Mouse (Mus musculus): ENCODE results near the gene Fdxr. TPM values are rescaled to one million over a fixed set of nuclear protein-coding genes. Genes with fewer than 3 reads are reported as not detected.

Gene Fdxr
- polyA plus RNA-seq, 1 experiment from 2014 or later: 11.5 TPM

DNA sequence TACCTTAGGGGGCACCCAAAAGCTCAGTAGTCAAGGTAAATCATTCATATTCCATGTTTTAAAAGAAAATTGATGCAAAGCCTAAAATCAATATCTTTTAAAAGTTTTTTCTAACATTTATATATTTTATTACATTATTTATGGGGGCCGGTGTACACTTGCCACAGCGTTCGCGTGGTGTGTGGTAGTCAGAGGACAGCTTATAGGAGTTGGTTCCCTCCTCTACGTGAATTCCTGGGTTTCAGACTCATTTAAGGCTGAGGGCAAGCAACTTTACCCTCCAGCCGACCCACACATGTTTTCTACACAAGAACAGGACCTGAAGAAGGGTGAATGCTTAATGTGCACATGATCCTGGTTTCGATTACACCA, 740 bp upstream of the Fdxr start:
- H3K4me2 ChIP-seq (replicated peaks; ENCODE audit: low read depth, low read length): peak overlapping the region; percentile 69
- no peaks in the 10 kb centered on the region for H3K36me3 ChIP-seq (ENCODE audit: control insufficient read depth, insufficient read depth, low read length)
- peak overlapping the region; percentile 50 for H3K4me3 ChIP-seq (ENCODE audit: low read depth, low read length)
- H3K27ac ChIP-seq (ENCODE audit: low read length): peak overlapping the region; percentile 80
- H3K9me3 ChIP-seq (ENCODE audit: control insufficient read depth, low read depth, low read length): no peaks in the 10 kb centered on the region
- ATAC-seq (ENCODE audit: insufficient number of reproducible peaks, insufficient read depth, low FRiP score, low read depth): no peak
- peak overlapping the region; percentile 38; the same call in 1 of the 2 replicates for H3K9ac ChIP-seq (replicated peaks; ENCODE audit: low read depth, low read length)
- no peaks in the 10 kb centered on the region for H3K27me3 ChIP-seq (ENCODE audit: control insufficient read depth, insufficient read depth, low read length)
- 21% methylated on average over 7 of the region's 7 CpGs for WGBS
- H3K4me1 ChIP-seq (ENCODE audit: control insufficient read depth, insufficient read depth, low read length): peaks cover 7% of the 10 kb centered on the region; the same call in 1 of the 2 replicates

DNA sequence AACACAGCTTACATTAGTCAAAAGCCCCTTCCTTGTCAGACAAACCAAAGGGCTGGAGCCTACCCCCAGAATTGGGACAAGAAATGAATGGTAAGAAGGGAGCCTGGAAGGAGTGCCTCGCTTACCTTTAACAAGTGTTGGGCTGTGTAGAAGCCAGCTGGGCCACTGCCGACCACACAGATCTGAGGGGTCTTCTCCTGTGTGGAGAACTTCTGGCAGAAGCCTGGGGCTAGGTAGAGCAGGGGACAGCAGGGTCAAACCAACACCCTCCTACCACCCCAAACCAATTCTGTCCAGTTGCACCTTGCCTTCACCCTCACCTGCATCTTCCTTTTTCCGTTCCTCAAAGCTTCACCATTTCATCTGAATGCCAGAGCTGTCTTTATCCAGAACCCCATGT, 896 bp downstream of the Fdxr start:
- no peak for ATAC-seq (ENCODE audit: insufficient number of reproducible peaks, insufficient read depth, low FRiP score, low read depth)
- H3K9ac ChIP-seq (replicated peaks; ENCODE audit: low read depth, low read length): peak overlapping the region; percentile 34; the same call in 1 of the 2 replicates
- peaks cover 7% of the 10 kb centered on the region; the same call in 1 of the 2 replicates for H3K4me1 ChIP-seq (ENCODE audit: control insufficient read depth, insufficient read depth, low read length)
- no peaks in the 10 kb centered on the region for H3K36me3 ChIP-seq (ENCODE audit: control insufficient read depth, insufficient read depth, low read length)
- H3K27ac ChIP-seq (ENCODE audit: low read length): no peak overlapping the region
- H3K4me3 ChIP-seq (ENCODE audit: low read depth, low read length): peak overlapping the region; percentile 50
- no peaks in the 10 kb centered on the region for H3K9me3 ChIP-seq (ENCODE audit: control insufficient read depth, low read depth, low read length)
- peak overlapping the region; percentile 81 for H3K4me2 ChIP-seq (replicated peaks; ENCODE audit: low read depth, low read length)
- no peaks in the 10 kb centered on the region for H3K27me3 ChIP-seq (ENCODE audit: control insufficient read depth, insufficient read depth, low read length)
- WGBS: 54% methylated on average over 3 of the region's 3 CpGs

DNA sequence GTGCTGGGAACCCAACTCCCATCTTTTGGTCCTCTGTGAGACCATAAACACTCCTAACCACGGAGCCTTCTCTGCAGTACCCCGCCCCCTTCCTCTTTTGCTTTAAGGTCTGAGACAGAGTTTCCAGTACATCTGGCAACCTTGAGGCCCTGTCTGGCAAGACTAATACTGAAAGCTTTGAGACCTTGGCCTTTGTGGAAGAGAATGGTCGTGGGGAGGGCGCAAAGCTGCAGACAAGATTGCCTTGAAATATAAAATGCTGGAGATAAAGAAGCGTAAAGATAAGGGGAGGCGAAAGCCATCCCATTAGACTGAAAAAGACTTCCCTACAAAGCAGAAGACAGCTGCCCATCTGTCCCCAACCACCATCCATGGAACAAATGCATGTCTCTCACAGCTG, 1.3 kb downstream of the Fdxr start:
- H3K4me3 ChIP-seq (ENCODE audit: low read depth, low read length): no peak overlapping the region
- H3K27me3 ChIP-seq (ENCODE audit: control insufficient read depth, insufficient read depth, low read length): no peaks in the 10 kb centered on the region
- 80% methylated on average over 6 of the region's 6 CpGs for WGBS
- no peak overlapping the region for H3K9ac ChIP-seq (replicated peaks; ENCODE audit: low read depth, low read length)
- no peaks in the 10 kb centered on the region for H3K9me3 ChIP-seq (ENCODE audit: control insufficient read depth, low read depth, low read length)
- no peak for ATAC-seq (ENCODE audit: insufficient number of reproducible peaks, insufficient read depth, low FRiP score, low read depth)
- H3K36me3 ChIP-seq (ENCODE audit: control insufficient read depth, insufficient read depth, low read length): no peaks in the 10 kb centered on the region
- H3K27ac ChIP-seq (ENCODE audit: low read length): no peak overlapping the region
- H3K4me2 ChIP-seq (replicated peaks; ENCODE audit: low read depth, low read length): no peak overlapping the region
- peaks cover 7% of the 10 kb centered on the region; the same call in 1 of the 2 replicates for H3K4me1 ChIP-seq (ENCODE audit: control insufficient read depth, insufficient read depth, low read length)

DNA sequence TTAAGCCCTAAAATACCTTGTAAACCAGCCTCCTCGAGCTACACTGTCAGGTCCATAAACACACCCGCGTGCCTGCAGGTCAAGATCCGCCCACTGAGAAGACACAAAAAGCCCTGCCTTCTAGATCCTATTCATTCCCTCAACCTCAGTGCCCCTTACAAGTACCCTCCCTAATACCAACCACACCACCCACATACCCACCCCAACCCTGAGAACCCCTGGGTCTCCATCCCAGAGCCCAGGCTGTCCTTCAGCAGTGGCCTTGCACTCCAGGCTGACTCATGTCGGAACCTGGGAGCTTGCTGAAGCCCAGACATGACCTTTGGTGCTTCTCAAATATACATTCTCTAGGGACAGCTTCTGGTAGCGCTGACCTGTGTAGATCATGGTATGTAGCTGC, 2.1 kb downstream of the Fdxr start:
- no peaks in the 10 kb centered on the region for H3K27me3 ChIP-seq (ENCODE audit: control insufficient read depth, insufficient read depth, low read length)
- no peak overlapping the region for H3K9ac ChIP-seq (replicated peaks; ENCODE audit: low read depth, low read length)
- peaks cover 10% of the 10 kb centered on the region; the same call in 1 of the 2 replicates for H3K4me1 ChIP-seq (ENCODE audit: control insufficient read depth, insufficient read depth, low read length)
- no peaks in the 10 kb centered on the region for H3K36me3 ChIP-seq (ENCODE audit: control insufficient read depth, insufficient read depth, low read length)
- H3K9me3 ChIP-seq (ENCODE audit: control insufficient read depth, low read depth, low read length): no peaks in the 10 kb centered on the region
- no peak overlapping the region for H3K4me3 ChIP-seq (ENCODE audit: low read depth, low read length)
- H3K4me2 ChIP-seq (replicated peaks; ENCODE audit: low read depth, low read length): no peak overlapping the region
- WGBS: 84% methylated on average over 6 of the region's 6 CpGs
- no peak for ATAC-seq (ENCODE audit: insufficient number of reproducible peaks, insufficient read depth, low FRiP score, low read depth)
- H3K27ac ChIP-seq (ENCODE audit: low read length): no peak overlapping the region

DNA sequence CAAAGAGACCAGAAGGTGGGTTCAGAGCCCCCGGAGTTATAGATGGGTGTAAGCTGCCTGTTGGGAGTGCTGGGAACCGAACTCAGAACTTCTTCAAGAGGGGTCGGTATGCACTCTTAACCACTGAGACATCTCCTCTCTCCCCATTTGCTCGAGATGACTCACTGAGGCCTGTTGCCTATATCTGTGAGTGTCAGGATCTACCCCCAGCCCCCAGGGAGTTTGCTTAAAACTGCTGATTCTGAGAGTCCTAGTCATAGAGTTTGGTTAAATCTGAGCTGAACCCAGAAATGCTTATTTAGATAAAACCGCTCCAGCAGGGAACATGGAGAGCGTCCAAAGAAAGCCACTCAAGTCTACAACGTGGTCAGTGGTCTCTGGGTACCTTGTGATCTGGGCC, 2.7 kb downstream of the Fdxr start:
- no peak overlapping the region for H3K9ac ChIP-seq (replicated peaks; ENCODE audit: low read depth, low read length)
- H3K9me3 ChIP-seq (ENCODE audit: control insufficient read depth, low read depth, low read length): no peaks in the 10 kb centered on the region
- 78% methylated on average over 7 of the region's 7 CpGs for WGBS
- ATAC-seq (ENCODE audit: insufficient number of reproducible peaks, insufficient read depth, low FRiP score, low read depth): no peak
- peaks cover 10% of the 10 kb centered on the region; the same call in 1 of the 2 replicates for H3K4me1 ChIP-seq (ENCODE audit: control insufficient read depth, insufficient read depth, low read length)
- no peak overlapping the region for H3K4me2 ChIP-seq (replicated peaks; ENCODE audit: low read depth, low read length)
- no peak overlapping the region for H3K4me3 ChIP-seq (ENCODE audit: low read depth, low read length)
- H3K27me3 ChIP-seq (ENCODE audit: control insufficient read depth, insufficient read depth, low read length): no peaks in the 10 kb centered on the region
- no peak overlapping the region for H3K27ac ChIP-seq (ENCODE audit: low read length)
- no peaks in the 10 kb centered on the region for H3K36me3 ChIP-seq (ENCODE audit: control insufficient read depth, insufficient read depth, low read length)

DNA sequence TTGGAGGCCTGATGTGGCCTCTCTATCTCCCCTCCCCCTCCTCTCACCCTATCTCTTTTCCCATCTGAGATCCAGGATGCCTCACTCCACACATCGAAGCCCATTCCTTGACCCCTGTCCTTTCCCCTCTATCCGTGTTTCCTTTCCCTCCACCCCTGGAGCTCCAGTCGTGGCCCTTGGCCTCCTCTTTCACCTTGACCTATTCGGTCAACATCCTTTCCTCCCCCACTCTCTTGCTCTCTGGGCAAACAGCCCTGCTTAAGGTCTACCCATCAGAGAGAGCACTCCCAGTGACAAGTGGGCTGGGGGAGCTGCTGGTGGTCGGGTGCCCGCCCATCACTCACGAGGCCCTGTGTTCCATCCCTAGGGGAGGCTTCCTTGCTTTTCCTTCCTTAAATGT, 3.1 kb downstream of the Fdxr start:
- H3K9ac ChIP-seq (replicated peaks; ENCODE audit: low read depth, low read length): no peak overlapping the region
- no peaks in the 10 kb centered on the region for H3K9me3 ChIP-seq (ENCODE audit: control insufficient read depth, low read depth, low read length)
- H3K4me1 ChIP-seq (ENCODE audit: control insufficient read depth, insufficient read depth, low read length): peaks cover 10% of the 10 kb centered on the region; the same call in 1 of the 2 replicates
- WGBS: 48% methylated on average over 7 of the region's 7 CpGs
- ATAC-seq (ENCODE audit: insufficient number of reproducible peaks, insufficient read depth, low FRiP score, low read depth): no peak
- no peak overlapping the region for H3K27ac ChIP-seq (ENCODE audit: low read length)
- no peak overlapping the region for H3K4me2 ChIP-seq (replicated peaks; ENCODE audit: low read depth, low read length)
- H3K4me3 ChIP-seq (ENCODE audit: low read depth, low read length): no peak overlapping the region
- no peaks in the 10 kb centered on the region for H3K36me3 ChIP-seq (ENCODE audit: control insufficient read depth, insufficient read depth, low read length)
- no peaks in the 10 kb centered on the region for H3K27me3 ChIP-seq (ENCODE audit: control insufficient read depth, insufficient read depth, low read length)

DNA sequence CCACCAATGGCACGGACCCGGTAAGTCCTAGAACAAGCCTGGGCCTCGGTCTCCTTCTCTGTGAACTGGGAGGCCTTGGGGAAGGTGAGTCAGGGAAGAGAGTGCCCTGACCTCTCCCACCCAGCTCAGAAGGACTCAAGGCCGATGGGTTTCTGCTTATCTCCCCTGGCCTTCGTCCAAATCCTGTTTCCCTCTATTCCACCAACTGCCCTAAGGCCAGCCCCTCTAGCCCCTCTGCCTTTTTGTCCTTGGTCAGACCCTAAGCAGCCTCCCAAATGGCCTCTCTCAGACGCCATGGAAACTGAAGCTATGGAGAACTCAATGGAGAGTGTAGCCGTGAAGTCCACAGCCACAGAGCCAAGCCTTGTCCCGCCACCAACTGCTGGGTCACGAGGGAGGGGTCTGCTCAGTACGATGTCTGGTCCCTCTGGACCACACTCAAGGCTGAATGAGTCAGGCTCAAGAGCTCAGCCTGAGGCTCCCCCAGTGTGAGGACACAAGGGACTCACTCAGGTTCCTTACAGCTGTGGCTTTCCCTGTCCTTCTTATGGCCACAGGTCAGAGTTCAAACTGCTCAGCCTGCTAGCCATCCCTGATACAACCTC, 3.9 kb downstream of the Fdxr start:
- H3K4me2 ChIP-seq (replicated peaks; ENCODE audit: low read depth, low read length): no peak overlapping the region
- WGBS: 75% methylated on average over 10 of the region's 10 CpGs
- no peak overlapping the region for H3K9ac ChIP-seq (replicated peaks; ENCODE audit: low read depth, low read length)
- H3K4me1 ChIP-seq (ENCODE audit: control insufficient read depth, insufficient read depth, low read length): peaks cover 10% of the 10 kb centered on the region; the same call in 1 of the 2 replicates
- no peak overlapping the region for H3K27ac ChIP-seq (ENCODE audit: low read length)
- no peaks in the 10 kb centered on the region; the same call in 1 of the 2 replicates for H3K36me3 ChIP-seq (ENCODE audit: control insufficient read depth, insufficient read depth, low read length)
- ATAC-seq (ENCODE audit: insufficient number of reproducible peaks, insufficient read depth, low FRiP score, low read depth): no peak
- H3K4me3 ChIP-seq (ENCODE audit: low read depth, low read length): no peak overlapping the region
- peaks cover 7% of the 10 kb centered on the region for H3K27me3 ChIP-seq (ENCODE audit: control insufficient read depth, insufficient read depth, low read length)
- H3K9me3 ChIP-seq (ENCODE audit: control insufficient read depth, low read depth, low read length): no peaks in the 10 kb centered on the region

DNA sequence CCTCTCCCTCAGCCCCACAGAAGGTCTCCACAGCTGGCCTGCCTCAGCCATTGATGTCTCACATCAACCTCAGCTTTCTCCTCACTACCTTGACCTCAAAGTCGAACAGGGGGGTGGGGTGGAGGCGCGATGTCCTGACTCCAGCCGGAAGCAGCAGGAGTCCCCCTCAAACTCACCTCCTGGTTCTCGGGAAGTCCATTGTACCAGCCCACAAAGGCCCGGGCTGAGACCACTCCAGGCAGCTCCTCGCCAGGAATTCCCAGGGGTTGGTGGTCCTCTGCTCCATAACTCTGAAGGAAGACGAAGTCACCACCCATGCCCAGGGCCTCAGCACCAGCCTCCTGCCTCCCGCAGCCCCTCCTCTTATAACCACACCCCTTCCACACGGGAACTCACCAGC, 5.4 kb downstream of the Fdxr start:
- no peaks in the 10 kb centered on the region for H3K9me3 ChIP-seq (ENCODE audit: control insufficient read depth, low read depth, low read length)
- H3K9ac ChIP-seq (replicated peaks; ENCODE audit: low read depth, low read length): no peak overlapping the region
- no peak for ATAC-seq (ENCODE audit: insufficient number of reproducible peaks, insufficient read depth, low FRiP score, low read depth)
- no peaks in the 10 kb centered on the region; the same call in 1 of the 2 replicates for H3K36me3 ChIP-seq (ENCODE audit: control insufficient read depth, insufficient read depth, low read length)
- H3K4me1 ChIP-seq (ENCODE audit: control insufficient read depth, insufficient read depth, low read length): peaks cover 11% of the 10 kb centered on the region; the same call in 1 of the 2 replicates
- WGBS: 60% methylated on average over 10 of the region's 10 CpGs
- peaks cover 20% of the 10 kb centered on the region for H3K27me3 ChIP-seq (ENCODE audit: control insufficient read depth, insufficient read depth, low read length)
- H3K4me3 ChIP-seq (ENCODE audit: low read depth, low read length): no peak overlapping the region
- no peak overlapping the region for H3K27ac ChIP-seq (ENCODE audit: low read length)
- no peak overlapping the region for H3K4me2 ChIP-seq (replicated peaks; ENCODE audit: low read depth, low read length)

DNA sequence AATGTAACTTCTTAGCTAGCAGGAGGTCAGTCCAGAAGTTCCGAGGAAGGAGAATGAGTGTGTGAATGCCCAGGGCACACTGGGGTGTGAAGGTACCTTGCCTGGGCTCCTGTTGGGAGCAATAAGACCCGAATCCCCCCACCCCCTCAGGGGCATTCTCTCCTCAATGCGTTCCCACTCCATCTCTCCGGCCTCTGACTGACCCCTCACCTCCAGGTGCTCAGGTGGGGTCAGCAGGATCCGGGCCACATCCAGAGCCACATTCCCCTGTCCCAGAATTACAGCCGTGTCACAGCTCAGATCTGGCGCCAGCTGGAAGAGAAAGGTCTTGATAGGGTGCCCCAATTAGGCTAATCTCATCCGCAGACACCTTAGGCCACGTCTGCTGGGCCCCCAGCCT, 5.8 kb downstream of the Fdxr start:
- peaks cover 24% of the 10 kb centered on the region for H3K27me3 ChIP-seq (ENCODE audit: control insufficient read depth, insufficient read depth, low read length)
- H3K9me3 ChIP-seq (ENCODE audit: control insufficient read depth, low read depth, low read length): no peaks in the 10 kb centered on the region
- peaks cover 9% of the 10 kb centered on the region; the same call in 1 of the 2 replicates for H3K4me1 ChIP-seq (ENCODE audit: control insufficient read depth, insufficient read depth, low read length)
- no peaks in the 10 kb centered on the region; the same call in 1 of the 2 replicates for H3K36me3 ChIP-seq (ENCODE audit: control insufficient read depth, insufficient read depth, low read length)
- H3K4me3 ChIP-seq (ENCODE audit: low read depth, low read length): no peak overlapping the region
- no peak for ATAC-seq (ENCODE audit: insufficient number of reproducible peaks, insufficient read depth, low FRiP score, low read depth)
- H3K4me2 ChIP-seq (replicated peaks; ENCODE audit: low read depth, low read length): no peak overlapping the region
- H3K9ac ChIP-seq (replicated peaks; ENCODE audit: low read depth, low read length): no peak overlapping the region
- H3K27ac ChIP-seq (ENCODE audit: low read length): no peak overlapping the region
- WGBS: 74% methylated on average over 9 of the region's 9 CpGs
